Mouse (Mus musculus): ENCODE results near the gene Slc8b1. TPM values are rescaled to one million over a fixed set of nuclear protein-coding genes. Genes with fewer than 3 reads are reported as not detected.

Slc8b1 gene
- polyA plus RNA-seq, 1 experiment from 2014 or later, result 4.4 TPM

DNA sequence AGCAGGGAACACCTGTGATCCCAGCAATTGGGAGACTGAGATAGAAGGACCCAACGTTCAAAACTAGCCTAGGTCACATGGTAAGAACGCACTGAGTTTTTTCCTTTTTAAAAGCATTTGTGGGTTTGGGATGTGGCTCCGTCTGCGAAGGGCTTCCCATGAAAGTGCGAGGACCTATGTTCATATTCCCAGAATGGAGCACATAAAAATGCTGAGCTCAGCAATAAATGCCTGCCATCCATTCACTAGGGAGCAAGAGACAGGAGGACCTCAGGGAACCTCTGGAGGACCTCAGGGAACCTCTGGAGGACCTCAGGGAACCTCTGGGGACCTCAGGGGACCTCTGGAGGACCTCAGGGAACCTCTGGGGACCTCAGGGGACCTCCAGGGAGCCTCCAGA lies 33.0 kb upstream of the Slc8b1 start:
- H3K36me3 ChIP-seq, result no peaks in the 10 kb centered on the region
- WGBS, result 93% methylated on average over 5 of the region's 5 CpGs
- DNase-seq (ENCODE audit: low spot score), result no peak
- peaks cover 16% of the 10 kb centered on the region; the same call in 1 of the 2 replicates for H3K27me3 ChIP-seq (ENCODE audit: insufficient read depth, poor library complexity, severe bottlenecking)
- H3K9me3 ChIP-seq, result no peaks in the 10 kb centered on the region
- no peak overlapping the region for H3K4me3 ChIP-seq
- no peak overlapping the region for H3K27ac ChIP-seq
- peaks cover 21% of the 10 kb centered on the region for H3K4me1 ChIP-seq (replicated peaks)

- Histone ChIP-seq H3K9me3 (no peaks in the 10 kb centered on the region), H3K27ac (no peak overlapping the region), H3K36me3 (peaks cover 14% of the 10 kb centered on the region), H3K4me3 (no peak overlapping the region), H3K27me3 (ENCODE audit: insufficient read depth, poor library complexity, severe bottlenecking) (peaks cover 16% of the 10 kb centered on the region; the same call in 1 of the 2 replicates), H3K4me1 (replicated peaks) (peaks cover 21% of the 10 kb centered on the region)
- WGBS, result 69% methylated on average over 4 of the region's 4 CpGs
- no peak for DNase-seq (ENCODE audit: low spot score)
Observed at GRCm38 (mm10) chr5:120479538-120479937, 31.4 kb upstream of the Slc8b1 start.

- Histone ChIP-seq H3K4me3 (no peak overlapping the region), H3K27me3 (ENCODE audit: insufficient read depth, poor library complexity, severe bottlenecking) (peaks cover 15% of the 10 kb centered on the region; the same call in 1 of the 2 replicates), H3K9me3 (no peaks in the 10 kb centered on the region), H3K27ac (0 out of 2 replicates have a peak overlapping the region, but pooled peaks have one; percentile 2), H3K36me3 (peaks cover 30% of the 10 kb centered on the region), H3K4me1 (replicated peaks) (peaks cover 18% of the 10 kb centered on the region)
- WGBS, result 54% methylated on average over 9 of the region's 9 CpGs
- no peak for DNase-seq (ENCODE audit: low spot score)
Observed at GRCm38 (mm10) chr5:120481205-120481604, 29.8 kb upstream of the Slc8b1 start.

- Histone ChIP-seq H3K4me3 (no peak overlapping the region), H3K27ac (no peak overlapping the region), H3K36me3 (peaks cover 52% of the 10 kb centered on the region), H3K27me3 (ENCODE audit: insufficient read depth, poor library complexity, severe bottlenecking) (no peaks in the 10 kb centered on the region), H3K9me3 (no peaks in the 10 kb centered on the region), H3K4me1 (replicated peaks) (peaks cover 15% of the 10 kb centered on the region; the same call in 1 of the 2 replicates)
- no peak for DNase-seq (ENCODE audit: low spot score)
- WGBS, result 87% methylated on average over 19 of the region's 19 CpGs
Observed at GRCm38 (mm10) chr5:120483399-120483798, 27.6 kb upstream of the Slc8b1 start.

DNA sequence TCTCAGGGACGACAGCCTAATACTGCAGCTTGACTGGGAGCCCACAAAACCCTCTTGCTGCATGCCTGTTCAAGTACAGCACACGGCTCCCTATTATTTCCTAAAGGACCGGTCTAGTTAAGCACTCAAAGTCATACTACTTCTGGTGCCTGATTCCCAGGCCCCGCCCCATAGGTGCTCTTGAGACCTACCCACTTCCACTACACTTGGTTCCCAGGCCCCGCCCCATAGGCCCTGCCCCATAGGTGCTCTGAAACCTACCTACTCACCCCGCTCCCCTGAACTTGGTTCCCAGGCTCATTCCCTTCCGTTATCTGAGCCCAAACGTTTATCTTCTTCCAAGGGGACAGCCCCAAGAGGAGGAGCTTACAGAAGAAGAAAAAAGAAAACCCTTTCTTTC lies 23.1 kb upstream of the Slc8b1 start:
- WGBS, result 91% methylated on average over 8 of the region's 8 CpGs
- Histone ChIP-seq H3K4me3 (no peak overlapping the region), H3K4me1 (replicated peaks) (0 out of 2 replicates have a peak, but pooled peaks cover 2% of the 10 kb centered on the region), H3K9me3 (no peaks in the 10 kb centered on the region), H3K27ac (no peak overlapping the region), H3K36me3 (peaks cover 92% of the 10 kb centered on the region), H3K27me3 (ENCODE audit: insufficient read depth, poor library complexity, severe bottlenecking) (no peaks in the 10 kb centered on the region)
- DNase-seq (ENCODE audit: low spot score), result no peak

- Histone ChIP-seq H3K27ac (no peak overlapping the region), H3K27me3 (ENCODE audit: insufficient read depth, poor library complexity, severe bottlenecking) (no peaks in the 10 kb centered on the region), H3K4me1 (replicated peaks) (peaks cover 23% of the 10 kb centered on the region), H3K36me3 (peaks cover 94% of the 10 kb centered on the region), H3K9me3 (no peaks in the 10 kb centered on the region), H3K4me3 (no peak overlapping the region)
- WGBS, result 86% methylated on average over 8 of the region's 8 CpGs
- DNase-seq (ENCODE audit: low spot score), result no peak
Observed at GRCm38 (mm10) chr5:120490679-120491192, 20.2 kb upstream of the Slc8b1 start.

- H3K27me3 ChIP-seq (ENCODE audit: insufficient read depth, poor library complexity, severe bottlenecking), result no peaks in the 10 kb centered on the region
- no peak overlapping the region for H3K27ac ChIP-seq
- H3K4me3 ChIP-seq, result no peak overlapping the region
- peaks cover 23% of the 10 kb centered on the region for H3K4me1 ChIP-seq (replicated peaks)
- peaks cover 92% of the 10 kb centered on the region for H3K36me3 ChIP-seq
- WGBS, result 64% methylated on average over 11 of the region's 11 CpGs
- no peaks in the 10 kb centered on the region for H3K9me3 ChIP-seq
- peak; percentile 58 for DNase-seq (ENCODE audit: low spot score)
Observed at GRCm38 (mm10) chr5:120492437-120492836, 18.5 kb upstream of the Slc8b1 start.

DNA sequence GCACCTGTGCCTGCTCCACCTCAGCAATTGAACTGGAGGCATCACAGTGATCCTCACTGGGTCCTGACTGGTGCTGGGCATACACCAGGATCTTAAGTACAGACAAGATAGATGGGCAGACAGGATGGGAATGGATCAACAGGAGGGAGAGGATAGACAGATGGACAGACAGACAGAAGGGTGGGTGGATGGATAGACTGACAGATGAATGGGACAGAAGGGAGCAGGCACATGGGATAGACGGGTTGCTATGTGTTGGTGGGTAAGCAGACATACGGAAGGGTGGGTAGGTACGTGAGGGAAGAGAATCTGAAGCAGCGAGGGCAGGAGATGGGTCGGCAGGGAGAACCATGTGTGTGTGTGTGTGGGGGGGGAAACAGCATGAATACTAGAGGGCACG lies 17.5 kb upstream of the Slc8b1 start:
- peak overlapping the region; percentile 24; the same call in 1 of the 2 replicates for H3K27ac ChIP-seq
- WGBS, result 90% methylated on average over 6 of the region's 6 CpGs
- H3K4me3 ChIP-seq, result no peak overlapping the region
- peaks cover 23% of the 10 kb centered on the region for H3K4me1 ChIP-seq (replicated peaks)
- no peaks in the 10 kb centered on the region for H3K27me3 ChIP-seq (ENCODE audit: insufficient read depth, poor library complexity, severe bottlenecking)
- DNase-seq (ENCODE audit: low spot score), result no peak
- peaks cover 88% of the 10 kb centered on the region for H3K36me3 ChIP-seq
- no peaks in the 10 kb centered on the region for H3K9me3 ChIP-seq

DNA sequence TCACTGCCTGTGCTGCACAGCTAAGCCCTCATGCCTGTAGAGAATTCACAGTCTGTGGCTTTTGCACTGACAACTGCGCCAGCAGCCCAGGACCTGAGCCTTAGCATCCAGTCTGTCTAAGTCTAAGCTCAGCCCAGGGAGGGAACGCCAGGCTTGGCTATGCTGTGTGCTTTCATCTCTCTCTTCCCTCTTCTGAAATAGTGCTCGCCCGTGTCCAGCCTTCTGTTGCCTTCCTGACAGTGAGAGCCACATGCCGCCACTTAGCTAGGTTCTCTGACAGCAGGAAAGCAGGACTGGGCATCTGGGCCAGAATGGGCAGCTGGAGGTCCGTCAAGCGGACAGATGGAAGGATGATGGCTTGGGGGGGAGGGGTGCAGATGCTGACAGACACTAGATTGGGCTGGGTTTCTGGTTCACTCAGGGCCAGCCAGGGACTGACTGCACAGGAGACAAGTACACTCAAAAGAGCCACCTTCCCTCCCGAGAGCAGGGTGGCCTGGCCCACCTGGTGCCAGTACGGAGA lies 17.0 kb upstream of the Slc8b1 start:
- peak; percentile 30 for DNase-seq (ENCODE audit: low spot score)
- peak overlapping the region; percentile 24; the same call in 1 of the 2 replicates for H3K27ac ChIP-seq
- no peak overlapping the region for H3K4me3 ChIP-seq
- H3K4me1 ChIP-seq (replicated peaks), result peaks cover 23% of the 10 kb centered on the region
- H3K9me3 ChIP-seq, result no peaks in the 10 kb centered on the region
- no peaks in the 10 kb centered on the region for H3K27me3 ChIP-seq (ENCODE audit: insufficient read depth, poor library complexity, severe bottlenecking)
- peaks cover 88% of the 10 kb centered on the region for H3K36me3 ChIP-seq
- 83% methylated on average over 9 of the region's 9 CpGs for WGBS

DNA sequence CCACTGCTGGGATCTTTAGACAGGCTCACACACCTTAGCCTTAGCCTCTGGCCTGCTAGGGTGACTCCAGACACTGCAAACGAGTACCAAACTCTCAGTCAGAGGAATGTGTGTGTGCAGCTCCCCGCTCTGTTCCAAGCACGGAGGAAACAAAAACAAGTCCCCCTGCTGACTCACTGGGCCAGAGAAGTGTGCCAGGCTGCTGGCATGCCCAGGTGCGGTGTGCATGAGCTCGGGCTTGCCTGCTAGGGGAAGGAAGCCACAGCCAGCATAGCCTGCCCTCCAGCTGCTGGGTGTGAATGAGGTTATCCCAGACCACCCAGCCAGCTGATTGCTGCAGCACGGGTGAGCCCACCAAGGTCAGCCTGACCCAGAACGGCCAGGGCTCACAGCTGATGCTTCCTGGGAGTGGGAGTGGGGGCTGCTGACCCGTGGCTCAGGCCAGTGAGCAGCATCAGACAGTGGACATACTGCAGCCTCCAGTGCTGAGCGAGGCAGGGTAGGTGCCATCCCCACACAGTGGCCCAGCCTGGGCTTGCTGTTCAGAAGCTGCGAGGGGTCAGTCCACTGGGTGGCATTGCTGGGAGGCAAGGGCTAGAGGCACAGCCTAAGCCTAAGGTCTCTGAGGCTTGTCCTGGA lies 15.8 kb upstream of the Slc8b1 start:
- Histone ChIP-seq H3K27ac (peak overlapping the region; percentile 35; the same call in 1 of the 2 replicates), H3K27me3 (ENCODE audit: insufficient read depth, poor library complexity, severe bottlenecking) (no peaks in the 10 kb centered on the region), H3K4me1 (replicated peaks) (peaks cover 23% of the 10 kb centered on the region), H3K4me3 (no peak overlapping the region), H3K36me3 (peaks cover 82% of the 10 kb centered on the region), H3K9me3 (no peaks in the 10 kb centered on the region)
- WGBS, result 73% methylated on average over 10 of the region's 10 CpGs
- DNase-seq (ENCODE audit: low spot score), result no peak

DNA sequence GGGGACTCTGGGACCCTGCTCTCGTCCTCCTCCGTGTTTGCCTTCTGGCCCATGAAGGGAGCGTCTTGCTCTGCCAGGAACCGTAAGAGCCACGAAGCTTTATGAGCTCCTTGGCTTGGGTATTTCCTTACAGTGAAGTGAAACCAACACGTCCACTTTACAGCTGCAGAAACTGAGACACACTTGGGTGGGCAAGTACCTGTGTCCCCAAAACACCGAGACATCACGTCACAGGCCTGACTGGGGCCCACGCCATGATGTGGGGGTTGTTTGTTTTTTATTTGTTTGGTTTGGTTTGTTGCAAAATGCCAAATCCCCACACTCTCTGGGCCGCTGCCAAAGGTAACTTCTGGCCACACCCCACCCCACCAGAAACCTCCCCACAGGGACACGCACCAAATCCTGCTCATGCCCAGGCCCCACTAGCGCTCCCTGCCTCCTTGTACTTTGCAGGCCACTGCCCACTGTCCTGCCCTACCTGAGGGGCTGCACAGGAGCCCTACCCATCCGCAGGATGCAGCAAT lies 15.2 kb upstream of the Slc8b1 start:
- 91% methylated on average over 13 of the region's 13 CpGs for WGBS
- peaks cover 76% of the 10 kb centered on the region for H3K36me3 ChIP-seq
- no peak for DNase-seq (ENCODE audit: low spot score)
- H3K4me1 ChIP-seq (replicated peaks), result peaks cover 23% of the 10 kb centered on the region
- H3K4me3 ChIP-seq, result no peak overlapping the region
- H3K9me3 ChIP-seq, result no peaks in the 10 kb centered on the region
- H3K27ac ChIP-seq, result peak overlapping the region; percentile 35; the same call in 1 of the 2 replicates
- H3K27me3 ChIP-seq (ENCODE audit: insufficient read depth, poor library complexity, severe bottlenecking), result no peaks in the 10 kb centered on the region

DNA sequence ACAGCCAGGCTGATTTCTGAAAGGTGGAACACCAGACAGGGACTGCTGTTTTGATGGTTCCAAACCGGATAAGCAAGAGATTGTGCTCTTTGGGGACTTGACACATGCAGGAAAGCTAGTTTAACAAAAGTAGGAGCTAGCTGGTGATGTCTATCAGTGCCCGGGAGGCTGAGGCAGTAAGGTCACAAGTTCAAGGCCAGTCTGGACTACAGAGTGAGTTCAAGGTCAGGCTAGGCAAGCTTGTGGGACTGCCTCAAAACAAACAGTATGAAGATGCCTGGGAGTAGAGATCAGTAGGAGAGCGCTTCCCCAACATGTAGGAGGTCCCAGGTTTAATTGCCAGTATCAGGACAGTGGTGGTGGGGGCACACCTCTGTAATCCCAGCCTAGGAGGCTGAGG lies 13.9 kb upstream of the Slc8b1 start:
- Histone ChIP-seq H3K27ac (no peak overlapping the region), H3K9me3 (no peaks in the 10 kb centered on the region), H3K4me3 (no peak overlapping the region), H3K36me3 (peaks cover 64% of the 10 kb centered on the region), H3K4me1 (replicated peaks) (peaks cover 28% of the 10 kb centered on the region), H3K27me3 (ENCODE audit: insufficient read depth, poor library complexity, severe bottlenecking) (no peaks in the 10 kb centered on the region)
- 91% methylated on average over 3 of the region's 3 CpGs for WGBS
- DNase-seq (ENCODE audit: low spot score), result no peak

DNA sequence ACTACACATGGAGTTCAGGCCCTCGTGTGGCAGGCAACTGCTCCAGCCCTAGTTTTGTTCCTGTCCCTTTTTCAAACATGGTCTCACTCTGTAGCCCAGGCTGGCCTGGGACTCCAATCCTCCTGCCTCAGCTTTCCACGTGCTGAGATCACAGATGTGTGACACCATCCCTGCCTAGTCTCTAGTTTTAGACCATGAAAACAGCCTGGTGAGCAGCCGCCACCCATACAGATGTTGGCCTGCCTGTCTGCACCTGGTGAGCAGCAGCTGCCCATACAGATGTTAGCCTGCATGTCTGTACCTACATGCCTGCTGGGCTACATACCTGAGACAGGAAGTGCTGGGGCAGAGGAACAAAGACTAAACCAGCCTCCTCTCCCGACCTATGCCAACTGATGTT lies 11.8 kb upstream of the Slc8b1 start:
- DNase-seq (ENCODE audit: low spot score), result no peak
- Histone ChIP-seq H3K9me3 (no peaks in the 10 kb centered on the region), H3K27ac (no peak overlapping the region), H3K4me1 (replicated peaks) (peaks cover 33% of the 10 kb centered on the region), H3K4me3 (no peak overlapping the region), H3K36me3 (peaks cover 44% of the 10 kb centered on the region), H3K27me3 (ENCODE audit: insufficient read depth, poor library complexity, severe bottlenecking) (no peaks in the 10 kb centered on the region)
- WGBS, result 86% methylated on average over 4 of the region's 4 CpGs

All from hindbrain, embryonic 10.5 days (tissue).